Mouse (Mus musculus): Measurements from ENCODE around the gene Lyrm9.
"Not testable (repeated sequence)": the region's sequence is repeated elsewhere in the genome, so short reads cannot be mapped to it uniquely, and the experiment has no call there.

Gene Lyrm9

GRCm38 (mm10) chr11:78851216-78851870 is 25.0 kb downstream of the Lyrm9 start:
- no peak for DNase-seq (ENCODE audit: low read depth, low spot score)

GRCm38 (mm10) chr11:78851871-78852265 is 25.5 kb downstream of the Lyrm9 start:
- DNase-seq (ENCODE audit: low read depth, low spot score): no peak

GRCm38 (mm10) chr11:78852529-78852928 is 26.1 kb downstream of the Lyrm9 start:
- no peak for DNase-seq (ENCODE audit: low read depth, low spot score)

- peak; percentile 62 for DNase-seq (ENCODE audit: low read depth, low spot score)
These were observed 29.9 kb downstream of the Lyrm9 start for GRCm38 (mm10) chr11:78856310-78856709.

GRCm38 (mm10) chr11:78857611-78858010 is 31.2 kb downstream of the Lyrm9 start:
- DNase-seq (ENCODE audit: low read depth, low spot score): no peak

GRCm38 (mm10) chr11:78863898-78864297 is 37.5 kb downstream of the Lyrm9 start:
- no peak for DNase-seq (ENCODE audit: low read depth, low spot score)

- no peak for DNase-seq (ENCODE audit: low read depth, low spot score)
These were observed 38.3 kb downstream of the Lyrm9 start for GRCm38 (mm10) chr11:78864567-78865278.

- no peak for DNase-seq (ENCODE audit: low read depth, low spot score)
These were observed 38.9 kb downstream of the Lyrm9 start for GRCm38 (mm10) chr11:78865314-78865713.

GRCm38 (mm10) chr11:78866486-78866885 is 40.1 kb downstream of the Lyrm9 start:
- no peak for DNase-seq (ENCODE audit: low read depth, low spot score)

- DNase-seq (ENCODE audit: low read depth, low spot score): no peak
These were observed 41.3 kb downstream of the Lyrm9 start for GRCm38 (mm10) chr11:78867696-78868095.

GRCm38 (mm10) chr11:78869205-78869604 is 42.8 kb downstream of the Lyrm9 start:
- not testable (repeated sequence) for DNase-seq (ENCODE audit: low read depth, low spot score)

GRCm38 (mm10) chr11:78870891-78871290 is 44.5 kb downstream of the Lyrm9 start:
- no peak for DNase-seq (ENCODE audit: low read depth, low spot score)

GRCm38 (mm10) chr11:78872782-78873181 is 46.4 kb downstream of the Lyrm9 start:
- no peak for DNase-seq (ENCODE audit: low read depth, low spot score)

GRCm38 (mm10) chr11:78879727-78880126 is 53.3 kb downstream of the Lyrm9 start:
- DNase-seq (ENCODE audit: low read depth, low spot score): no peak

- no peak for DNase-seq (ENCODE audit: low read depth, low spot score)
These were observed 60.3 kb downstream of the Lyrm9 start for GRCm38 (mm10) chr11:78886693-78887092.

GRCm38 (mm10) chr11:78887102-78887971 is 61.0 kb downstream of the Lyrm9 start:
- peak; percentile 35 for DNase-seq (ENCODE audit: low read depth, low spot score)

- no peak for DNase-seq (ENCODE audit: low read depth, low spot score)
These were observed 62.8 kb downstream of the Lyrm9 start for GRCm38 (mm10) chr11:78889156-78889555.
